Mouse (Mus musculus): ENCODE results near the gene Med13.

Gene Med13

DNA sequence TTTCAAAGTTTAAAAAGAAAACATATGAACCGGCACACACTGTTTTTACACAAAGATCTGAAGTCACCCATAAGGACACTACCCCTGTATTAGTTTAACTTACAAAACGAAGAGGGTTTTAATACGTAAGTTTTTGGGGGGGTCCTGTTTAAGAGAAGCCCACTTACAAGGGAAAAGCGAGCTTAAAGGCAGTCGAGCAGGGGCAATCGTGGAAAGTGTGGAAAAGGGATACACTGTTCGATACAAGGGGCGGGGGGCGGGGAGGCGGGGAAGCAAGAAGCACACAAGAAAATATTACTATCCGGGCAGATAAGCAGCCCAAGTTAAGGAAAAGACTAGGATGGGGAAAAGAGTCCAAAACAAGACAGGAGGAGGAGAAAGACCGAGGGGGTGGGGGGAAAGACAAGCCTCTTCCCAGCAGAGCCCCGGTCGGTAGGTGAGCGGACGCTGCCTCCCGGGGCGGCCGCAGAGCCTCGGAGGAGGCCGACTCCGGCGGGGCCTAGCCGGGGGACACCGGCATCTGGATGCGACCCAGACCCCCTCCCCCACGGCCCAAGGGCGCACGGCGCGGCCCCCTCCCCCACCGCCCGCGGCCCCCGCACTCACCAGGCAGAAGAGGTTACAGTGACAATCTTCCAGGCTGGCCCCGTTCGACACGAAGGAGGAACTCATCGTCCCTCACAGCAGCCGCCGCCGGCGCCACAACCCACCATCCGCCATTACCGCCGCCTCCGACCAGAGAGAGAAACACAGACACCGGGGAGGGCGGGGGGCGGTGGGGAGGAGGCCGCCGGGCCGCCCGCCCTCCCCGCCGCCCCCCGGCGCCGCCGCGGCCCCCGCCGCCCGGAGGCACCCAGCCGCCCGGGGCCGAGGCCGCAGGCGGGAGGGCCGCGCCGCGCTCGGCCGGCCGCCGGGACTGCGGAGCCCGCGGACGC is at the start of gene Med13:
Gene Med13 (minus strand): TSS at position 749 of the 935 bp plus-strand sequence.
- peak; percentile 35 for DNase-seq (ENCODE audit: low read depth, low spot score)

DNA sequence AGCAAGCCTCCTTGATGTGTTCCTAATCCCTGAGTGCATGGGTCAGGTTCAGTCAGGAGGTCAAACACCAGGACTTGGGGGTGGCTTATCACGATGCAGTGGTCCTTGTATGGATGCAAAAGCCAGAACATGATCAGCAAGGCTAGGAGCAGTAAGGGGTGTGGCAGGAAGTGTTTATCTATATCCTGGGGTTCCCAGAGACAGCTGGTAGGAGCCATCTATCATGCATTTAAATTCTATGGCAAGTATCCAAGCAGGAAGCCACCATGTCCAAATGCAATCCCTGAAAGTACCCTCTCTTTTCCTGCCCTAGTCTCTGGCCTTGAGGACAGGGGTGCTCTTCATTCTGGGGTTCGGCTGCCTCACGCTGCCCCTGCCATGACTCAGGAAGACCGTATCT is 47.2 kb upstream of the Med13 start:
- no peak for DNase-seq (ENCODE audit: low read depth, low spot score)

DNA sequence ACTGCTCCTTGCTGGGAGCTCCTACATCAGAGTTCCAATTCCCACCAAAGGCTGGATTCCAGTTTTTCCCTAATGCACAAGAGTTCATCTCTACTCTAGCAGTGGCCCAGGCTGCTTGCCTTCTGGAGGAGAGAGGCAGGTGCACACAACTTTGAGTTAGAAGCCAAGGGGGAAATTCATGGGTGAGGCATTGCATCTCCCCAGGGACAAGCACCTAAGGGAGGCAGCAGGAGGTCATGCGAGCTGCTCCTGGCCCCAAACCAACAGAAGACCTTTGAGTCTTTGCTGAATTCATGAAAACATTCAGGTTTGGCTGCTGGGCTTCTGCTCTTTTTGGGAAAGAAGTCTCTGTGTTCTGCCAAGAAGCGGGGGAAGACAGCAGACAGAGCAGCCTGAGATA is 46.4 kb upstream of the Med13 start:
- DNase-seq (ENCODE audit: low read depth, low spot score) = no peak

DNA sequence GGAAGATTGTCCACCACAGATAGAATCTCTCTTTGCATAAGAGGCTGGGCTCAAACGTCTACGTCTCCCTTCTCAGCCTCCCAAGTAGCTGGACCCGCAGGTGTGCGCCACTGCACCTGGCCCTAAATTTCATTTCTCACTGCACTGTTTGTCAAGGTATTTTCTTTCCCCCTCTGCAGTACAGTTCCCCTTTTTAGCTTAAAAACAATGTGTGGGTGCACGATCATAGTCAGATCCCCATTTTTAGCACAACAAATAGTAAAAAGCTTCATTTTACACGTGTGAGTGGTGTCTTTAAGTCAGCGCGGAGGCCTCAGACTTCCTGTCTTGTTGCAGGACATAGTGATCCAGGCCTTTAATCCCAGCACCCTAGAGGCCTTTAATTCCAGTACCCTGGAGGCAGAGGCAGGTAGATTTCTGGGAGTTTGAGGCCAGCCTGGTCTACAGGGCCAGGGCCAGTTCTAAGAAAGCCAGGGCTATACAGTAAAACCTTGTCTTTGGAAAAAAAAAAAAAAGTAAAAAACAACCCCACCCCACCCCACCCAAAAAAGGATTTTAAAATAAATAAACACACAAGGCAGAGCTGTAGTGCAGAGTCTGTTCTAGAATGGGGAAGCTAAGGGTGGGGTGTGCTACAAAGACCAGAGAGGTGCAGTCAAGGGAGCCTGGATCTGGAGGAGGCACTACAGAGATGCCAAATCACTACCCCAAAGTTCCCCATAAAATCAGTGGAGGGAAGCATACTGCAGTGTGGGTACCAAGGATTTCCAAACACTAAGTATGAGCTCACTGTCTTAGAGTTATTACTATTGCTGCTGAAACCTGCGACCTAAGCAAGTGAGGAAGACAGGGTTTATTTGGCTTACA is 42.1 kb upstream of the Med13 start:
- no peak for DNase-seq (ENCODE audit: low read depth, low spot score)

DNA sequence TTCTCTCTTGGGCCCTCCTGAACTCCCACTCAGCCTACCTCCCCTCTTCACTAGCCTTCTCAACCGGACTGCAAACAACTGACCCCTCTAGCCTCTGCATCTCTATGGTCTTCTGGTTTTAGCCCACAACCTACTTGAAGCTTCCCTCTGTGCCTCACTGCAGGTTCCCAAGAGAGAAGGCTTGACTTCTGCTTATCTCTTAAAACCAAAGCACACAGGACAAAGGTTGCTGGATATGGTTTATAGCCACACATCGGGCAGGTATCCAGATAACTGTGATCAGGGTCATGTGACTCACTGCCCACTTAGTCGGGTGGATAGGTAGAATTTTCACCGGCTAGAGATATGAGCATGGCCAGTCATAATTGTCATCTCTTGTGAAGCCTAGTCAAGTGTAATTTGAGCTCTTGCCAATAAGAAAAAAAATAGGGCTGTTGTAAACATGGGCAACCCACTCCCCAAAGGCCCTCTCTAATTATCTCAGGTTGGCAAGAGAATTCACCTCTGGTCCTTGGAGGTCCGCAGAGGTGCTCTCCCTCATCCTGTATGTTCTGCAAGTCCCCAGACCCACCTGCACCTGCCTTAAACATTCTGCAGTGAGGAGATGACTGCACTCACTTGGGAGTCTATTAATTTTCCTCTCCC is 39.7 kb upstream of the Med13 start:
- no peak for DNase-seq (ENCODE audit: low read depth, low spot score)

DNA sequence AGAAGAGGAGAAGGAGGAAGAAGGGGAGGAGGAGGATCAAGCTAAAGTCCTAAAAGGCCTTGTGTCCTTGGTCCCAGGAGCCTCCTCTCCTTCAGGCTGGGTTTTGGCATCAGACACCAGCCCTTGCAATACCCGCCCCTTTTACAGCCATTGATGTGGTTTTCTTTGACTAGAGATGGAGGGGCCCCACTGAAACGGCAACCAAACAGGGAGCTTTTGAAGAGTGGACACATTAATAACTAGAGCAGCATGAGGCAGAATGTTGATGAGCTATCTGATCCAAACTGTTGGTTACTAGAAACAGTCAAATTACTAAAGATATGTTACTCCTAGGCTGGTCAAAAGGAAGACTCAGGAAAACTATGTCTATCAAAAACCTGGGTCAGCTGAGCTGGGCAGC is 39.1 kb upstream of the Med13 start:
- DNase-seq (ENCODE audit: low read depth, low spot score) = no peak

DNA sequence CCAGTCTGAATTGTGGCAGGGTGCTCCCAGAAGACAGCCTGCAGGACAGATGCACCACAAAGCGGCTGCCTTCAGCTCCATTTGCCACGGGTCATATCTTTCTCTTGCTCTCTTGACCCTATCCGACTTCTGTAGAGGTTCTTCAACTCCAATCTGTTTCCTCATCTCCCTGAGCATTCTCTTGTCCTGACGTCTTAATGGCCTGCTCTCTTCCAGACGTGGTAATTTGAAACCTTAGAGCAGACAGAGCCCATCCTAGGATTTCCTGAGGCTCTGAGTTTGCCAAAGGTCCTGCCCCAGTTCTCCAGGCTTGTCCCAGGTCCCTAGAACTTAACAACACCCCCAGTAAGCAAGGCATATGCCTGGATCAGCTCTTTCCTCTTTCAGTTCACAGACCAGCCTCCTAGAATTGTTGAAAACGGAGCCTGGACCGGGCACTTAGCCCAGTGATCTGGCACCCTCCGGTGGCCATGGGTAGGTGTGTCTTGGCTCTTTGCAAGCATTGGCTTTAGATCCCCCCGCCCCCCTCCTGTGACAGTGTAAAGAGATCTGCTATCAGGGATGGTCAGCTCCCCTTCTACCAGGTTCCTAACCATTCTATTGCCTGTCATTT is 38.2 kb upstream of the Med13 start:
- peak; percentile 42 for DNase-seq (ENCODE audit: low read depth, low spot score)

DNA sequence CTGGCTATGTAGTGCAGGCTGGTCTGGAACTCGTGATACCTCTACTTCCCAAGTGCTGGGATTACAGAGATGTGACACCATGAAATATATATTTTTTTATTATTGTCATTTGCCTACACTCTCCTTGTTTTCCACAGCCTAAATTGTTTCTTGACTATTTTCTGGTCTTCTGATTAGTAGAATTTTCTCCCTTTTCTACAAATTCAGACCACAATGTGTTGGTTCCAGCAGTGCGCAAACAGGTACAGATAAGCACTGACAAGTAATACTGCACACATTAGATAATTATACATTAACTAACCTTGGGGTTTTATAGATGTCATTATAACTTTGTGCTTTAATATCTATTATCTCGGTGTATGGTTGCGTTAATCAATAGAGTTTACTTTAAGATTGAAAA is 37.7 kb upstream of the Med13 start:
- DNase-seq (ENCODE audit: low read depth, low spot score) = no peak

DNA sequence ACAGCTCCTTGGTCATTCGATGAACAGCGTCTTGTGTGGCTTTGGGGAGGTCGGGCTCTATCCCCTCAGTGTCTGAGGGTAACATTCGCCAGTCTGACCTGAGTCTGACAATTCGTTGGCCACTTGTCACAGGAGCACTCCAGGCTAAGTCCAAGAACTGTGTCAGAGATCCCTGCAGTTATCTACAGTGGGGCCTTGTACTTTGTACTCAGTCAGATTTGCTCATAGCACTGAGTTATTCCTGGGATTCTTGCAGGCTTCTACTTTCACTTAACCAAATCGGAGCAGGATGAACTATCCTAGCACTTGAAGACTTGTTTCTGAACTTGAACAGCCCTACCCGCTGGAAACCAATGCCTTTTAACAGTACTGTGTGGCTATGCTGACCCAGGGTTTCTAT is 34.3 kb upstream of the Med13 start:
- DNase-seq (ENCODE audit: low read depth, low spot score) = no peak

DNA sequence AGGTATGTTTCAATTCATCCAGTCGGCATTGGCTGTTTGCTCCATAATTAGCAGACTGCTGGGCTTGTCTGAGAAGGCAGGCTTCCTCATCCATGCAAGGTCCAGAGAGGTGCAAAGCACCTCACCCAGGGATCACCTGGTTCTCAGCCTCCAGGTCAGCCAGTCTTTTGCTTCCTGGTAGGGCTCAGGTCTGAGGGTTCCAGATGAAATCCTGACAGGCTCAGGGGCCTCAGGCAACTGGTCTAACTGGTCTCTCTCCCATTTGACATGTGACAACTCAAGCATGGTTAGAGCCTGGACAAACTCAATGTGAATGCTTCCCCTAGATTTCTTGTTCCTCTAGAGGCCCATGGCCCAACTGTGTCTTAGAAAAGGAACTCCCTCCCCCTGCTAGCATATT is 32.9 kb upstream of the Med13 start:
- DNase-seq (ENCODE audit: low read depth, low spot score) = no peak

DNA sequence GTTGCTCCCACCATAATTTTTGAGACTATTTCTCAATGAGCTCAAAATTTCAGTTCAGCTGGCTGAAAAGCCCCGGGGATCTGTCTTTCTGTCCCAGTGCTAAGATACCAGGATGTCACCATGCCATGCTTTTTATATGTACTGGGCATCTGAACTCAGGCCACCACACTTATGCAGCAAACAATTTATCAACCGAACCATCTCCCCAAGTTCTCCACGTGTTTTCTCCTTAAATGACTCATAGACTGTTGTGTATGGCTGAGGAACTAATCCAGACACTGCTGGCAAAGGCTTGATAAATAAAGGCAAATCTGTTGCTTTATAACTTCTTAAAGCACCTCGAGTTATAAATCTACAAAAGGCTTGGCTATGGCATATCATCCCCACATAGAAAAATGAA is 32.1 kb upstream of the Med13 start:
- DNase-seq (ENCODE audit: low read depth, low spot score) = no peak

DNA sequence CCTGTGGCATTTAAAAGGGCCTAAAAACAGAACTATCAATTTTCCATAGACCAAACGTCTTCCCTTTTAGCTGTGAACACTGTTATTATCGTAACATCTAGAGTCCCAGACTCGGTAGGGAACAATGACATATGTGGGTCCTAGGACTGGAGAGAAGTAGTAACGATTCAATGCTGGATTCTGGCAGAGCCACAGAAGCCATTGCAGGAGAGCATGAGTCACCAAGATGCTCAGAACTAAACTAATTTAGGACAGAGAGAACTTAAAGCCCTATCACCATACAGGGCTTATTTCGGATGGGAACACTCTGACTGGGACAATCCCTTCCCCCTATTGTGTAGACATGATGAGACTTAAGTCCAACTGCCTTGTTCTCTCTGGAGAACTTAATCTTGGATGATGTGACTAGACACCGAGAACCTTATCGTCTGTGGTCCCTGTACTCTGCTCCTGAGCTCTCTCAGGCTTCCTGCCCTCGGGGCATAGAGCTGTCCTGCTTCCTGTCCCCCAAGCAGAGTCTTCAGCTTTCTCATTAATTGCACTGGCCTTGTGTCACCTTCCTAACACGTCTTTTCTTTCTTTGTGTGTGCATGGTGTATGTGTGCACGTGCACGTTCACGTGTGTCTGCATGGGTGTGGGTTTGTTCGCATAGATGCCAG is 31.5 kb upstream of the Med13 start:
- no peak for DNase-seq (ENCODE audit: low read depth, low spot score)

DNA sequence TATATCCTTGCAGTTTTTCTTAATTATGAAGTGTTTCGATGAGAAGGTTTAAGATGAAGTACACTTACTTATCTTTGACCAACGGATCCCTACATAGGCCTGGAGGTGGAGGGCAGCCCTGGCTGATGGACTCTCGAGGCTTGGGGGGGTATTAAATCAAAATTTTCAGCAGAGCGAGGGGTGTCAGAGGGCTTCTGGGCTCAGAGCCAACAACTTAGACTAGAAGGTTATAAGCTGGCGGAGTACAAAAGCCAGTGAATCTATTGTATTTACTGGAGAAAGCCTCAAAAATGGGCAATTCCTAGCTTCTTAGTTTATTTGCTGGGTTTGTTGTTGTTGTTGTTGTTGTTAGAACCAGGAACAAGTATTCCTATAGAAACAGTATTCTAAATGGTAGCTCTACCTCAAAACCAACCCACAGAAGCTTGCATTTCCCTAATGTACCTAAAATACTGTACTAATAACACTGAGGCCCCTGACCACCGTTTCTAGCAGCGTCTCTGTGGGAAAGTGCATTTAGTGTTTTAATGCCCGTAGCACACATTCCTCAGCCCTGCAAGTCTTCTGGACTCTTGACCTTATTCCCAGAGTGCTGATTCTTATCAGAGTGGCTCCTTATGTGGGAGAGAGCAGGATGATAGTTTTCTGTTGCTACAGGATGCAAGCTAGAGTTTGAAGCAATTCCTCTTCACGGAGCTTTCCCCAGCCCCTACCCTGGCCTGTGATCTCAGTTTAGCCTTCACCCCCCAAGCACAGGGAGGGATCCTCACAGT is 29.9 kb upstream of the Med13 start:
- no peak for DNase-seq (ENCODE audit: low read depth, low spot score)

DNA sequence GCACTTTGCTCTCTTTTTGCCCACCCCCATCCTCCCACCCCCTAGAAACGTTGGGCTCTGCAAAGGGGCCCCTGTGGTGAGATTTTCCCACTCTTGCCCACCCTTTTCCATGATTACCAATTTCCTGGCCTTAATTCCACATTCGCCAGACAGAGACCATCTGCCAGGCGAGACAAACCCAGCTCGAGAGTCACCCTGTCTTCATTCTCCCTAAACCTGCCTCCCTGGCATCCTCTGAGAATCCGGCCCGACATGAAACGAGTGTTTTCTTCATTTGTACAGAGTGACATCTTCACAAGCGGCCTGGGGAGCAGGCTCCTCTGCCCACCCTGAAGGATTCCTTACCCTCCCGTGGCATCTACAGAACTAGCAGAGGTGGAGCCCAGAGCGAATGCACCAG is 29.2 kb upstream of the Med13 start:
- no peak for DNase-seq (ENCODE audit: low read depth, low spot score)

DNA sequence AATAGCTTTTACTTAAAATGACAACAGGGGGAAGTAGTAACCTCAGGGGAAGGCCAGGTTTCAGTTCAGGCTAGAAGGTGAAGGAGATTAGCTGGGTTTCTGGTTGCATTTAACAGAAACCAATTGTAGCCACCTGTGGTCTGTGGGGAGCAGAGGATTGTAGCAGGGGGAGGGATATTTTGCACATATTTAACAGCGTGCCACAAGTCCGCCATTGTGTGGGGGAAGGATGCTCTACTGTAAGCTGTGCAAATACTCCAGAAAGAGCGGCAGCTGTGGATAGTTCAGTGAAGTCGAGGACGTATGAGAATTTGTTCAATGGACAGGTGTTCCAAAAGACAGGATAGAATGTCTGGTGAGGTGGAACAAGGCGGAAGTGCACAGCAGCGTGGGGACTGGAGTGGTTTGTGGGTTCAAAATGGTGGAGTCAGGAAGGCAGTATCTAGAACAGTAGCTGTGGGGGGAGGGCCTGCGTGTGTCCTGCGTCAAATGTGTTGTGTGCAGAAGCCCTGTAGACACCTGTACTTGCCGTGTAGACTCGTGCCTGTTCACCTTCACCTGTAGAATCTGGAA is 28.4 kb upstream of the Med13 start:
- DNase-seq (ENCODE audit: low read depth, low spot score) = no peak

DNA sequence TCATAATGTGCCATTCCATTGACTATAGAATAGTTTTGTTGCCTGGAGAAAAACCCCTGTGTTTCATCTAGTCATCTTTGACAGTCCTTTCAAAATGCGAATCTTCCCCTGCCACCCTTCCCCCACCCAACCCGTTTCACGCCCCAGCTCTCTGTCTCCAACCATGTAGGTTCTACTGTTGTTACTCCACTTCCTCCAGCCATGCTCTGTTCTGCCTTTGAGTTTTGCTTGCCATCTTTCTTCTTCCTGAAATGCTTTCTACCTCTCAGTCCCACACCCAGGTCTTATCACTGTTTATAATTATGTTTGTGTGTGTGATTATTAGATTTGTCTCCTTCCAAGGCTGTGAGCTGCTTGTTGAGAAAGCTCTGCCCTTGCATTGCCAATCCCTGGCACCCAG is 26.7 kb upstream of the Med13 start:
- no peak for DNase-seq (ENCODE audit: low read depth, low spot score)

DNA sequence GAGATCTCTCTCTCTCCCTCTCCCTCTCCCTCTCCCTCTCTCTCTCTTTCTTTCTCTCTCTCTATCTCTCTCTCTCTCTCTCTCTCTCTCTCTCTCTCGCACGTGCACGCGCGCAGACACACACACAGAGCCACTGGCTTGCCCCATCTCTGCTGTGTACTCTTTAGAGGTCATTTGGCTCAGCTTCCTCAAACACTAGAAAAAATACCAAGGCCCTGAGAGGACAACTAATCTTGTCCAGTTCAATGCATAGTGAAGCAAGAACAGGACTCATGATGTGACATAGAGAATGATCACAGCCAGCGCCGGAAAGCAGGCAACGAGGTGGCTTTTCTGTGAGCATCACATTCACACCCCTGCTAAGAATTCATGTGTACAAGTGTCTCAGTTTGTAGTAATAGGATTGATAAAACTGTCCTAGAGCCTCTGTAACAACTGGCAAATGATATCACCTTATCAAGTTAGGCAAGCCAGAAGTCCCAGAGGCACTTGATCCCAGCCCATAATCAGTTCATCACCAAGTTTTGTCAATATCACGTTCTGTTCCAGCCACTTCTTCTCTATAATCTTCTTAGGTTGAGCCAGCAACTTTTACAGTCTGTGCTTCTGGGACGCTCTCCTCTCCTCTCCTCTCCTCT is 25.2 kb upstream of the Med13 start:
- DNase-seq (ENCODE audit: low read depth, low spot score) = no peak

DNA sequence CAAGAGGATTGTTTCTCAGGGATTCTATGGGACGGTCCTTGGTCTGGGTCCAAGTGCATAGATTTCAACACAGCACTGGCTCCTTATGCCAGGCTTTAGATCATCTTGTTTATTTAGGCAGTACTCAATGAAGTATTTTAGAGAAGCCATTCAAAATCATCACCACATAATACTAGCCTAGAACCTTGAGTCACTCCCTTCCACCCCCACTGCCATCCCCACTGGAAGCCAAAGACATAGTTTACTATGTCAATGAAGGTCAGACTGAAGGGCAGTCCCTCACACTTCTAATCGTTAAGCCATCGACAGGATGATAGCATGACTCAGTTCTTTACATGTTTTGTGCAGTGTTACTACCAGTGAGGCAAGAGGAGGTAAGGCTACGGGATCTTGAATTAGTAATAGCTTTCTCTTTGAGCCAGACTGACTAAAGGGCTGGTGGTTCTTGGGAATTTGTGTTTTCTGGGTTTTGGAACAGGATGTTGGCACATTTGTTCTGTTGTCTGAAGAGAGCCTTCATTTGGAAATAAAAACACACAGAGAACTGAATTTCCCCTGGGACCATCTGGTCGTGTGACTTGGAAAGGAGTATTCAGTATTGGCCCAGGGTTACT is 24.2 kb upstream of the Med13 start:
- DNase-seq (ENCODE audit: low read depth, low spot score) = no peak
